Mouse (Mus musculus): ENCODE measurements around the gene Olfr774. TPM values are rescaled to one million over a fixed set of nuclear protein-coding genes. Genes with fewer than 3 reads are reported as not detected.
"Not testable (repeated sequence)": the region's sequence is repeated elsewhere in the genome, so short reads cannot be mapped to it uniquely, and the experiment has no call there.

The Olfr774 gene
- not detected in 2 replicates for polyA plus RNA-seq (2016; fragmentation: Nextera tagmentation; extraction: Ambion mirVana)

DNA sequence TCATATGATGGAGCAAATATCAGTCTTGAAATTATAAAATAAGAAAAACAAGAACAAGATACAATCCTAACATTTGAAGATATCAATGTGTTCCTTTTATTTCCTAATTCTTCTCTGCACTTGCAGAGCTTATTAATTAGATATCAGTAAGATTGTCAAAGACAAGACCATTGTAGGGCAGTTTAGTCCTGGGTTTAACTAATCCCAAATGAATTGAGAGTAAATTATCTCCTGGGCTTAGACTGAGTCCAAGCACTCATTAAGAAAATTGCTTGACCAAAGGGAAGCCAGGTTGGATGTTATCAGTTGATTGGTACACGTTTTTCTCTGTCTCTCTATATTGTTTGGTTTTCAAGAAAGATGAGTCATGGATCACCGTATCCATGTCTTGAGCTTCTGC lies at the start of gene Olfr774:
TSS of gene Olfr774 (plus strand) at position 301 of the 400 bp plus-strand sequence.
- H3K9ac ChIP-seq: no peak within 1 kb of the TSS
- WGBS: 76% methylated on average over 2 of the region's 2 CpGs
- H3K36me3 ChIP-seq (replicated peaks): no peaks in the 10 kb centered on the region
- no peaks in the 10 kb centered on the region for H3K4me1 ChIP-seq
- H3K4me3 ChIP-seq (replicated peaks): no peak within 1 kb of the TSS
- no peak within 1 kb of the TSS for H3K4me2 ChIP-seq
- no peak within 1 kb of the TSS for H3K27ac ChIP-seq
- H3K9me3 ChIP-seq: no peaks in the 10 kb centered on the region
- no peak for ATAC-seq (ENCODE audit: low FRiP score)
- no peaks in the 10 kb centered on the region for H3K27me3 ChIP-seq

DNA sequence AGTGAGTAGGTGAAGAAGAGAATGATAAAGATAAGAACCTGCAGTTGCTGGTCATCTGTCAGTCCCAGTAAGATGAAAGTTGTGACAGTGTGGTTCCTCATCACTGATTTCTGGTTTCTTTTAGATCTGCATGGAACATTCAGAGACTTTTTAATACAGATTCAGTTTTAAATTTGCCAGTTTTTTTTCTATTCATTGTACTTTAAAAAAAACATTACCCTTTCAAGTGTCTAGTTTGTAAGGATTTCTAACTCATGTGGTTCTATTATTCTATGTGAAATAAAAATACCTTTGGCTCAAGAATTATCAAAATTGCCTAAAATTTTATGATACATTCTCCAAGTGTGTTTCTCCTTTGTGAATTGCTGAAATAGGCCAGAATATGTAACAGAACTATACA lies 48.7 kb upstream of the Olfr774 start, which contains the start of gene Olfr773:
TSS of gene Olfr773 (minus strand) at position 101 of the 400 bp plus-strand sequence.
- ATAC-seq (ENCODE audit: low FRiP score): not testable (repeated sequence)

DNA sequence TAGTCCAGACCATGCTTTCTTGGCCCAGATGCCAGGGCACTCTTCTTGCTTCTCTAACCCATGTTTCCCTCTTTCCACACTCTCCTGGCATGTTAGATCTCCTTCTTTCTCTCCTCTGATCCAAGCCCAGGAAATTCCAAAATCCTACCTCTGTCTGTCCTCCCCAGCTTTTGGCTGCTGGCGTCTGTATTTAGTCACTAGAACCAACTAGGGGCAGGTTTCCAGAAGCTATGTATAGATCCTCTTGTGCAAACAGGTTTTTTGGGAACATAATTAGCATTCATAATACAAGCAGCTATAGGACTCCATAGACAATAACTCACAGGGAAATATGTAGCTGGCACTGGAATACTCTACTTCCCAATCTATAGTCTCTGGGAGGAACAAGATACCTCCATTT lies 5.3 kb upstream of the Olfr774 start:
- Histone ChIP-seq H3K27ac (no peak overlapping the region), H3K4me2 (no peak overlapping the region), H3K9ac (no peak overlapping the region), H3K36me3 (replicated peaks) (no peaks in the 10 kb centered on the region), H3K4me1 (no peaks in the 10 kb centered on the region), H3K9me3 (no peaks in the 10 kb centered on the region), H3K4me3 (replicated peaks) (no peak overlapping the region), H3K27me3 (no peaks in the 10 kb centered on the region)
- ATAC-seq (ENCODE audit: low FRiP score): no peak
- WGBS: 79% methylated on average over 1 of the region's 1 CpGs

More for the DNA sequence above, 48.7 kb upstream of the Olfr774 start, which contains the start of gene Olfr773:
- H3K27me3 ChIP-seq; H3K9ac ChIP-seq; H3K4me2 ChIP-seq; H3K4me3 ChIP-seq (replicated peaks); H3K36me3 ChIP-seq (replicated peaks); H3K27ac ChIP-seq; H3K4me1 ChIP-seq; H3K9me3 ChIP-seq: not testable (repeated sequence)

DNA sequence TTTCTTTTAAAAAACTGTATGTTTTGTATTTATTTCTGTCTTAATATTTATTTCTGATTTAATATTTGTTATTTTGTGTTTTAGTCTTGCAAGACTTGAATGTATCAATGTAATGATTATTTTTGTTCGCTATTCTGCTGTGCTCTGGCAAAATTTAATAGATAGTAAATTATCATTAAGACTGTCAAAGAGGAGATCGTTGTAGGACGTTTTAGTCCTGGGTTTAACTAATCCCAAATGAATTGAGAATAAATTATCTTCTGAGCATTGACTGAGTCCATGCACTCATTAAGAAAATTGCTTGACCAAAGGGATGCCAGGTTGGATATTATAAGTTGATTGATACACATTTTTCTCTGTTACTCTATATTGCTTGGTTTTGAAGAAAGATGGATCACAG lies 12.1 kb downstream of the Olfr774 start, which contains the start of gene Olfr775:
TSS of gene Olfr775 (plus strand) at position 301 of the 400 bp plus-strand sequence.
- WGBS: 80% methylated on average over 3 of the region's 3 CpGs
- H3K27me3 ChIP-seq: no peaks in the 10 kb centered on the region
- no peaks in the 10 kb centered on the region for H3K9me3 ChIP-seq
- no peak within 1 kb of the TSS for H3K9ac ChIP-seq
- no peak within 1 kb of the TSS for H3K27ac ChIP-seq
- no peak within 1 kb of the TSS for H3K4me2 ChIP-seq
- no peak for ATAC-seq (ENCODE audit: low FRiP score)
- no peaks in the 10 kb centered on the region for H3K36me3 ChIP-seq (replicated peaks)
- no peak within 1 kb of the TSS for H3K4me3 ChIP-seq (replicated peaks)
- H3K4me1 ChIP-seq: no peaks in the 10 kb centered on the region

DNA sequence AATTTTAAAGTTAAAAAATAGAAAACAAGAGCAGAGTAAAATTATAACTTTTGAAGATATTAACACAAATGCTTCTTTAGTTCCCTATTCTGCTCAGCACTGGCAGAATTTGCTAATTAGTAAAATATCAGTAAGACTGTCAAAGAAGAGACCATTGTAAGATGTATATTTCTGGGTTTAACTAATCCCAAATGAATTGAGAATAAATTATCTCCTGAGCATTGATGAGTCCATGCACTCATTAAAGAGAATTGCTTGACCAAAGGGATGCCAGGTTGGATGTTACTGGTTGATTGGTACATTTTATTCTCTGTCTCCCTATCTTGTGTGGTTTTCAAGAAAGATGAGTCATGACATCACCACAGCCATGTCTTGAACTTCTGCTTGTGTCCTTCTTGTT lies 22.8 kb downstream of the Olfr774 start, which contains the start of gene Olfr776:
TSS of gene Olfr776 (plus strand) at position 301 of the 400 bp plus-strand sequence.
- H3K4me1 ChIP-seq: no peaks in the 10 kb centered on the region
- ATAC-seq (ENCODE audit: low FRiP score): no peak
- no peak within 1 kb of the TSS for H3K27ac ChIP-seq
- no peaks in the 10 kb centered on the region for H3K27me3 ChIP-seq
- no peak within 1 kb of the TSS for H3K4me2 ChIP-seq
- H3K9me3 ChIP-seq: no peaks in the 10 kb centered on the region
- no peak within 1 kb of the TSS for H3K4me3 ChIP-seq (replicated peaks)
- H3K36me3 ChIP-seq (replicated peaks): no peaks in the 10 kb centered on the region
- H3K9ac ChIP-seq: no peak within 1 kb of the TSS

DNA sequence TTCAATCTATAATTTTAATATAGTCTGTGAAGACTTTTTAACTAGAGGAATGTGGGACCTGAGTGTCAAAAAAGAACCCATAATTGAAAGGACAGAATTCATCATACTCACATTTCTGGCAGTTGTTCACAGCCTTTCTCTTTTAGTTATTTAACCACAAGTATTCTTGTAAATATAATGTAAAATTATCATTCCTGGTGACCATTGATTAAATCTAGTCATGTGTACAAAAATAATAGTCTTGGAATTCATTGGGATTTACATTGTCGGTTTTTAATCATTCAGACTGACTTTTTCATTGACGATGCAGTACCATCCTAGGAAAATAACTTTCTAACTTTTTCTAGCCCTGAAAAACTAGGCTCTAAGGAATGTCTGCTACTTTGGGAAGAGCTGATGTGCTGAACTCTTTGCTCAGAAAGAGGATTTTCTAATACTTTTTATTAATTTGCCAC lies 35.1 kb downstream of the Olfr774 start, which contains the start of gene Olfr777:
TSS of gene Olfr777 (minus strand) at position 405 of the 455 bp plus-strand sequence.
- Histone ChIP-seq H3K9ac (no peak within 1 kb of the TSS), H3K27me3 (no peaks in the 10 kb centered on the region), H3K4me1 (no peaks in the 10 kb centered on the region), H3K4me2 (no peak within 1 kb of the TSS), H3K27ac (no peak within 1 kb of the TSS), H3K4me3 (replicated peaks) (no peak within 1 kb of the TSS), H3K9me3 (no peaks in the 10 kb centered on the region), H3K36me3 (replicated peaks) (no peaks in the 10 kb centered on the region)
- 94% methylated on average over 2 of the region's 2 CpGs for WGBS
- ATAC-seq (ENCODE audit: low FRiP score): no peak

Other genes with a start within 250 kb of the Olfr774 start
- not detected in 2 replicates for gene Olfr9, start 246.8 kb upstream of the Olfr774 start, polyA plus RNA-seq (2016; fragmentation: Nextera tagmentation; extraction: Ambion mirVana)
- gene Olfr763, start 225.4 kb upstream of the Olfr774 start, polyA plus RNA-seq (2016; fragmentation: Nextera tagmentation; extraction: Ambion mirVana): not detected in 2 replicates
- not detected in 2 replicates for gene Olfr764-ps1, start 196.3 kb upstream of the Olfr774 start, polyA plus RNA-seq (2016; fragmentation: Nextera tagmentation; extraction: Ambion mirVana)
- gene Olfr765, start 186.2 kb upstream of the Olfr774 start, polyA plus RNA-seq (2016; fragmentation: Nextera tagmentation; extraction: Ambion mirVana): not detected in 2 replicates
- not detected in 2 replicates for gene Olfr766-ps1, start 167.2 kb upstream of the Olfr774 start, polyA plus RNA-seq (2016; fragmentation: Nextera tagmentation; extraction: Ambion mirVana)
- not detected in 2 replicates for gene Olfr767, start 153.3 kb upstream of the Olfr774 start, polyA plus RNA-seq (2016; fragmentation: Nextera tagmentation; extraction: Ambion mirVana)
- gene Olfr768, start 136.8 kb upstream of the Olfr774 start, polyA plus RNA-seq (2016; fragmentation: Nextera tagmentation; extraction: Ambion mirVana): not detected in 2 replicates
- not detected in 2 replicates for gene Olfr769, start 118.3 kb upstream of the Olfr774 start, polyA plus RNA-seq (2016; fragmentation: Nextera tagmentation; extraction: Ambion mirVana)
- gene Olfr770, start 97.2 kb upstream of the Olfr774 start, polyA plus RNA-seq (2016; fragmentation: Nextera tagmentation; extraction: Ambion mirVana): not detected in 2 replicates
- gene Olfr771, start 71.5 kb upstream of the Olfr774 start, polyA plus RNA-seq (2016; fragmentation: Nextera tagmentation; extraction: Ambion mirVana): not detected in 2 replicates
- not detected in 2 replicates for gene Olfr772, start 58.3 kb upstream of the Olfr774 start, polyA plus RNA-seq (2016; fragmentation: Nextera tagmentation; extraction: Ambion mirVana)
- not detected in 2 replicates for gene Olfr773, start 48.8 kb upstream of the Olfr774 start, polyA plus RNA-seq (2016; fragmentation: Nextera tagmentation; extraction: Ambion mirVana)
- not detected in 2 replicates for gene Olfr775, start 12.2 kb downstream of the Olfr774 start, polyA plus RNA-seq (2016; fragmentation: Nextera tagmentation; extraction: Ambion mirVana)
- gene Olfr776, start 22.9 kb downstream of the Olfr774 start, polyA plus RNA-seq (2016; fragmentation: Nextera tagmentation; extraction: Ambion mirVana): not detected in 2 replicates
- not detected in 2 replicates for gene Olfr777, start 35.3 kb downstream of the Olfr774 start, polyA plus RNA-seq (2016; fragmentation: Nextera tagmentation; extraction: Ambion mirVana)
- gene Olfr780, start 81.9 kb downstream of the Olfr774 start, polyA plus RNA-seq (2016; fragmentation: Nextera tagmentation; extraction: Ambion mirVana): not detected in 2 replicates
- gene Olfr781, start 92.7 kb downstream of the Olfr774 start, polyA plus RNA-seq (2016; fragmentation: Nextera tagmentation; extraction: Ambion mirVana): not detected in 2 replicates
- gene Olfr782, start 112.6 kb downstream of the Olfr774 start, polyA plus RNA-seq (2016; fragmentation: Nextera tagmentation; extraction: Ambion mirVana): not detected in 2 replicates
- 0.12 and 0.17 TPM in 2 replicates for gene Olfr784, start 147.9 kb downstream of the Olfr774 start, polyA plus RNA-seq (2016; fragmentation: Nextera tagmentation; extraction: Ambion mirVana)
- gene Olfr785, start 169.2 kb downstream of the Olfr774 start, polyA plus RNA-seq (2016; fragmentation: Nextera tagmentation; extraction: Ambion mirVana): not detected in 2 replicates
- not detected in 2 replicates for gene Olfr786, start 191.1 kb downstream of the Olfr774 start, polyA plus RNA-seq (2016; fragmentation: Nextera tagmentation; extraction: Ambion mirVana)
- not detected in 2 replicates for gene Olfr787, start 225.7 kb downstream of the Olfr774 start, polyA plus RNA-seq (2016; fragmentation: Nextera tagmentation; extraction: Ambion mirVana)
- gene Olfr788, start 234.8 kb downstream of the Olfr774 start, polyA plus RNA-seq (2016; fragmentation: Nextera tagmentation; extraction: Ambion mirVana): not detected in 2 replicates
- not detected in 2 replicates for gene Olfr789, start 248.5 kb downstream of the Olfr774 start, polyA plus RNA-seq (2016; fragmentation: Nextera tagmentation; extraction: Ambion mirVana)